Mouse (Mus musculus) urinary bladder, postnatal 0 days (tissue): ENCODE results near the gene Gm21900. TPM values are rescaled to one million over a fixed set of nuclear protein-coding genes. Genes with fewer than 3 reads are reported as not detected.

ENCODE experiments used
- polyA plus RNA-seq: library from polyadenylated mRNA; unstranded; fragments of >200 nt; fragmentation: Nextera tagmentation; extraction: Ambion mirVana; gene quantifications from 2 replicates; pipeline ENCODE4 v1.2.1, GENCODE M21; 2015

The Gm21900 gene
- polyA plus RNA-seq: not detected in 2 replicates

DNA sequence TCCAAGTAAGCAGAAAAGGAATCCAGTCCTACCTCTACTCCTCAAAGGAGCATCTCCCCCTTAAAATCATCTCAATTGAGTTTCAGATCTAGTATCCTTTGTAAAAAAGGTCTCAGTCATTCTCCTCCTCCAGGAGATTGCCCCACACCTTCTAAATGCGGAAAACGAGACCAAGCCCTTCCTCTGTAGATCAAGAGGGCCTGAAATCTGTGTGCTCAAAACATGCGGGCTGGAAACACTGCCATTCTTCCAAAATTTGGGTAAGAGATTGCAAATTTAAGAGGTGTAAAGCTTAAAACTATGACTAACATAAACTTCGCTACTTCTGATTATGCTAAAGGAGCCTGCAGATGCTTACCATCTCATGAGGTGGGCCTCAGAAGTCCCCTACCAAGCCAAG is at the start of gene Gm21900:
TSS of gene Gm21900 (plus strand) at position 301 of the 400 bp plus-strand sequence.

Other genes with a start within 250 kb of the Gm21900 start
- not detected in 2 replicates for gene Gm28510, start 203.6 kb upstream of the Gm21900 start, polyA plus RNA-seq
- not detected in 2 replicates for gene Gm20737, start 80.3 kb upstream of the Gm21900 start, polyA plus RNA-seq
- not detected in 2 replicates for gene Gm21775, start 62.9 kb upstream of the Gm21900 start, polyA plus RNA-seq
- gene Gm20777, start 136.1 kb downstream of the Gm21900 start, polyA plus RNA-seq: not detected in 2 replicates